In genomic region chr2:57356222-57356822, GRCm38 (mm10) we compare ENCODE assay signal across 16 mouse cellular contexts.
A peak's percentile ranks its signal among the peaks of the same experiment; 100 is the strongest.
DNase-seq lines count a peak whose midpoint lies in the region; ATAC-seq lines count a peak whose summit lies in the region.
"Had no signal": no experiment of that assay in that cellular context is flagged by ENCODE, and none has a peak within 500 bp of the region (broad histone marks: within the 10 kb centered on the region; RNA-seq: fewer than 3 reads in every experiment).

No protein-coding gene starts in this region.

- peak; percentile 80 for ATAC-seq in activated CD4-positive, CD25-positive, alpha-beta regulatory T cell, adult 4 months
- ATAC-seq in megakaryocyte progenitor cell, adult 5-6 weeks (replicated peaks; ENCODE audit: poor library complexity): peak; percentile 92
- no peak for ATAC-seq in cerebellum, adult (ENCODE audit: insufficient number of reproducible peaks, low FRiP score, low TSS enrichment)
- ATAC-seq: midbrain, embryonic 15.5 days had no signal

- DNase-seq in 3T3-L1 (ENCODE audit: low read depth, low spot score): peak; percentile 62
- peak; percentile 47 for DNase-seq in CD4-positive, CD25-positive, alpha-beta regulatory T cell, adult 2 months (ENCODE audit: low read depth, low spot score)
- DNase-seq in B cell, adult 2 months: no peak
- DNase-seq in frontal cortex, postnatal 36 days (ENCODE audit: low spot score in 2 of 2): no peak
- no peak for DNase-seq in right cerebral cortex, postnatal 10 days (ENCODE audit: low spot score in 2 of 2)
- DNase-seq: adrenal gland, adult 8-10 months; cerebellum, adult 18-20 months; gastrocnemius, postnatal 14 days; heart, postnatal 10 days; kidney, adult 18-20 months; lung, adult 18-20 months; lung, postnatal 36 days had no signal

Comparison
In these comparisons a context has a peak if more than half of its experiments do, and no peak if none do; other contexts are left out.
1. DNase-seq: peak in 3T3-L1 (single experiment) and CD4-positive, CD25-positive, alpha-beta regulatory T cell, adult 2 months (single experiment); none in B cell, adult 2 months (0 of 2), frontal cortex, postnatal 36 days (0 of 2) and right cerebral cortex, postnatal 10 days (0 of 2).